Mouse (Mus musculus): ENCODE measurements at regions not wholly inside any gene's neighbourhood (a gene's known extent, or its start where the extent isn't known, plus 50 kb on each side); places are given as distances from the start of the nearest gene placed in this dataset.

- Histone ChIP-seq H3K27ac (replicated peaks; ENCODE audit: low read depth, low read length) (no peak overlapping the region), H3K4me1 (ENCODE audit: control insufficient read depth, insufficient read depth, insufficient read length, low read length) (no peaks in the 10 kb centered on the region)
Observed at GRCm38 (mm10) chr10:9291456-9292146, 383.4 kb downstream of the Samd5 start.

GRCm38 (mm10) chr10:9272940-9273339 is 387.1 kb upstream of the Sash1 start:
- Histone ChIP-seq H3K4me3 (ENCODE audit: insufficient read depth, low read depth, low read length) (no peak overlapping the region), H3K27ac (replicated peaks; ENCODE audit: low read depth, low read length) (no peak overlapping the region), H3K4me1 (ENCODE audit: control insufficient read depth, insufficient read depth, insufficient read length, low read length) (no peaks in the 10 kb centered on the region)

More at GRCm38 (mm10) chr10:9291456-9292146, 383.4 kb downstream of the Samd5 start:
- H3K4me3 ChIP-seq (ENCODE audit: insufficient read depth, low read depth, low read length): no peak overlapping the region

- no peak overlapping the region for H3K4me3 ChIP-seq (ENCODE audit: insufficient read depth, low read depth, low read length)
- H3K27ac ChIP-seq (replicated peaks; ENCODE audit: low read depth, low read length): no peak overlapping the region
- H3K4me1 ChIP-seq (ENCODE audit: control insufficient read depth, insufficient read depth, insufficient read length, low read length): no peaks in the 10 kb centered on the region
Observed at GRCm38 (mm10) chr10:9272243-9272642, 386.4 kb upstream of the Sash1 start.

GRCm38 (mm10) chr10:9265528-9265927 is 379.7 kb upstream of the Sash1 start:
- H3K4me1 ChIP-seq (ENCODE audit: control insufficient read depth, insufficient read depth, insufficient read length, low read length): no peaks in the 10 kb centered on the region
- H3K27ac ChIP-seq (replicated peaks; ENCODE audit: low read depth, low read length): no peak overlapping the region
- H3K4me3 ChIP-seq (ENCODE audit: insufficient read depth, low read depth, low read length): no peak overlapping the region

GRCm38 (mm10) chr10:9264309-9265000 is 378.6 kb upstream of the Sash1 start:
- Histone ChIP-seq H3K4me1 (ENCODE audit: control insufficient read depth, insufficient read depth, insufficient read length, low read length) (no peaks in the 10 kb centered on the region), H3K4me3 (ENCODE audit: insufficient read depth, low read depth, low read length) (no peak overlapping the region), H3K27ac (replicated peaks; ENCODE audit: low read depth, low read length) (no peak overlapping the region)

GRCm38 (mm10) chr10:9258705-9259104 is 372.8 kb upstream of the Sash1 start:
- H3K4me3 ChIP-seq (ENCODE audit: insufficient read depth, low read depth, low read length): no peak overlapping the region
- no peak overlapping the region for H3K27ac ChIP-seq (replicated peaks; ENCODE audit: low read depth, low read length)
- H3K4me1 ChIP-seq (ENCODE audit: control insufficient read depth, insufficient read depth, insufficient read length, low read length): no peaks in the 10 kb centered on the region

- Histone ChIP-seq H3K4me3 (ENCODE audit: insufficient read depth, low read depth, low read length) (no peak overlapping the region), H3K4me1 (ENCODE audit: control insufficient read depth, insufficient read depth, insufficient read length, low read length) (no peaks in the 10 kb centered on the region), H3K27ac (replicated peaks; ENCODE audit: low read depth, low read length) (no peak overlapping the region)
Observed at GRCm38 (mm10) chr10:9252941-9253217, 367.0 kb upstream of the Sash1 start.

GRCm38 (mm10) chr10:9252120-9252940 is 366.5 kb upstream of the Sash1 start:
- Histone ChIP-seq H3K27ac (replicated peaks; ENCODE audit: low read depth, low read length) (no peak overlapping the region), H3K4me3 (ENCODE audit: insufficient read depth, low read depth, low read length) (no peak overlapping the region), H3K4me1 (ENCODE audit: control insufficient read depth, insufficient read depth, insufficient read length, low read length) (no peaks in the 10 kb centered on the region)

- H3K4me3 ChIP-seq (ENCODE audit: insufficient read depth, low read depth, low read length): no peak overlapping the region
- no peak overlapping the region for H3K27ac ChIP-seq (replicated peaks; ENCODE audit: low read depth, low read length)
Observed at GRCm38 (mm10) chr10:9243281-9243618, 357.4 kb upstream of the Sash1 start.

GRCm38 (mm10) chr10:9242596-9243280 is 356.9 kb upstream of the Sash1 start:
- no peak overlapping the region for H3K27ac ChIP-seq (replicated peaks; ENCODE audit: low read depth, low read length)
- no peak overlapping the region for H3K4me3 ChIP-seq (ENCODE audit: insufficient read depth, low read depth, low read length)
- no peaks in the 10 kb centered on the region for H3K4me1 ChIP-seq (ENCODE audit: control insufficient read depth, insufficient read depth, insufficient read length, low read length)

More at GRCm38 (mm10) chr10:9243281-9243618, 357.4 kb upstream of the Sash1 start:
- H3K4me1 ChIP-seq (ENCODE audit: control insufficient read depth, insufficient read depth, insufficient read length, low read length): no peaks in the 10 kb centered on the region

GRCm38 (mm10) chr10:9239956-9240355 is 354.1 kb upstream of the Sash1 start:
- no peak overlapping the region for H3K4me3 ChIP-seq (ENCODE audit: insufficient read depth, low read depth, low read length)
- no peak overlapping the region for H3K27ac ChIP-seq (replicated peaks; ENCODE audit: low read depth, low read length)
- H3K4me1 ChIP-seq (ENCODE audit: control insufficient read depth, insufficient read depth, insufficient read length, low read length): no peaks in the 10 kb centered on the region

GRCm38 (mm10) chr10:9231751-9232150 is 345.9 kb upstream of the Sash1 start:
- Histone ChIP-seq H3K4me3 (ENCODE audit: insufficient read depth, low read depth, low read length) (no peak overlapping the region), H3K4me1 (ENCODE audit: control insufficient read depth, insufficient read depth, insufficient read length, low read length) (no peaks in the 10 kb centered on the region), H3K27ac (replicated peaks; ENCODE audit: low read depth, low read length) (no peak overlapping the region)

- Histone ChIP-seq H3K4me1 (ENCODE audit: control insufficient read depth, insufficient read depth, insufficient read length, low read length) (no peaks in the 10 kb centered on the region), H3K27ac (replicated peaks; ENCODE audit: low read depth, low read length) (no peak overlapping the region), H3K4me3 (ENCODE audit: insufficient read depth, low read depth, low read length) (no peak overlapping the region)
Observed at GRCm38 (mm10) chr10:9229116-9229515, 343.2 kb upstream of the Sash1 start.

- H3K4me1 ChIP-seq (ENCODE audit: control insufficient read depth, insufficient read depth, insufficient read length, low read length): no peaks in the 10 kb centered on the region
- no peak overlapping the region for H3K27ac ChIP-seq (replicated peaks; ENCODE audit: low read depth, low read length)
- no peak overlapping the region for H3K4me3 ChIP-seq (ENCODE audit: insufficient read depth, low read depth, low read length)
Observed at GRCm38 (mm10) chr10:9227361-9227760, 341.5 kb upstream of the Sash1 start.

GRCm38 (mm10) chr10:9210646-9211045 is 324.8 kb upstream of the Sash1 start:
- no peaks in the 10 kb centered on the region for H3K4me1 ChIP-seq (ENCODE audit: control insufficient read depth, insufficient read depth, insufficient read length, low read length)
- H3K27ac ChIP-seq (replicated peaks; ENCODE audit: low read depth, low read length): no peak overlapping the region
- H3K4me3 ChIP-seq (ENCODE audit: insufficient read depth, low read depth, low read length): no peak overlapping the region
